Mouse (Mus musculus): ENCODE results near the gene Pla2g15. TPM values are rescaled to one million over a fixed set of nuclear protein-coding genes. Genes with fewer than 3 reads are reported as not detected.
"Not testable (repeated sequence)": the region's sequence is repeated elsewhere in the genome, so short reads cannot be mapped to it uniquely, and the experiment has no call there.

The Pla2g15 gene
- polyA plus RNA-seq, 1 experiment from 2014 or later: 7.8 TPM

DNA sequence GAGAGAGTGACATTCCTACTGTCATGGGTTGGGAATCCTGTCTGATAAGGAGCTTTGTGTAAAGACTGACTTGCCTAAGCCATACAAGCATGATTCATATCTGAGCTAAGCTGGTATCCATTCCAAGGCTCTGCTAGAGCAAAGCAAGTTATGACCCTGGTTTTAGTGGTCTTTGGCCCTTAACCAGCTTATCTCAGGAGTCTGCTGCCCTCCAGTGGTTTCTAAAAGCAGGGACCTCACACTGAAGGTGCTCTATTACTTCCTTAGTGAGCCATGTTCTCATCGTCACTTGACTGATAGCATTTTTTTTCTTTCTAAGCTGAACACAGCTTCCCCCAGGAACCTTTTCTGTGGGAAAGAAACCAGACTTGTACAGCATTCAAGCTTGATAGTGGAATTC is 48.5 kb downstream of the Pla2g15 start:
- Histone ChIP-seq H3K4me2 (no peak overlapping the region), H3K9me3 (replicated peaks) (no peaks in the 10 kb centered on the region), H3K27me3 (no peaks in the 10 kb centered on the region), H3K36me3 (replicated peaks) (peaks cover 44% of the 10 kb centered on the region), H3K27ac (replicated peaks) (no peak overlapping the region), H3K4me3 (replicated peaks) (no peak overlapping the region), H3K4me1 (replicated peaks) (no peaks in the 10 kb centered on the region), H3K9ac (no peak overlapping the region)
- ATAC-seq (ENCODE audit: insufficient read depth): no peak
- 7% methylated on average over 1 of the region's 1 CpGs for WGBS (ENCODE audit: insufficient replicate concordance)

DNA sequence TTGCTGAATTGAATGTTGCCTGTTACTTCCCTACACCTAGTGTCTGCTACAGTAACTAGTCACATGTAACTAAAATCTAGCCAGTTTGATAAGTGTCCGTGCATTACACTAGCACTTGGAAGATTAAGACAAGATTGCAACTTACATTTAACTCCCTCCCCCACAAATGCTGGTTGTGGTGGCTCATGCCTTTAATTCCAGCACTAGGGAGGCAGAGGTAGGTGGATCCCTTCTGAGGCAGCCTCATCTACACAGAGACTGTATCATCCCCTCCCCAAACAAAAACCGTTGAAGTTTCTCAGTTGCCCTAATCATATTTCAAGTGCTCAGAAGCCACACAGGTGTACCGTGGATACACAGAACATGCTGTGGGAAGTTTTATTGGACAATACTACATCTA is 49.4 kb downstream of the Pla2g15 start:
- H3K9ac ChIP-seq; H3K4me2 ChIP-seq; ATAC-seq (ENCODE audit: insufficient read depth); H3K9me3 ChIP-seq (replicated peaks); H3K27ac ChIP-seq (replicated peaks); H3K27me3 ChIP-seq; H3K4me3 ChIP-seq (replicated peaks); H3K4me1 ChIP-seq (replicated peaks): not testable (repeated sequence)
- WGBS (ENCODE audit: insufficient replicate concordance): 76% methylated on average over 3 of the region's 3 CpGs
- peaks cover 51% of the 10 kb centered on the region for H3K36me3 ChIP-seq (replicated peaks)

DNA sequence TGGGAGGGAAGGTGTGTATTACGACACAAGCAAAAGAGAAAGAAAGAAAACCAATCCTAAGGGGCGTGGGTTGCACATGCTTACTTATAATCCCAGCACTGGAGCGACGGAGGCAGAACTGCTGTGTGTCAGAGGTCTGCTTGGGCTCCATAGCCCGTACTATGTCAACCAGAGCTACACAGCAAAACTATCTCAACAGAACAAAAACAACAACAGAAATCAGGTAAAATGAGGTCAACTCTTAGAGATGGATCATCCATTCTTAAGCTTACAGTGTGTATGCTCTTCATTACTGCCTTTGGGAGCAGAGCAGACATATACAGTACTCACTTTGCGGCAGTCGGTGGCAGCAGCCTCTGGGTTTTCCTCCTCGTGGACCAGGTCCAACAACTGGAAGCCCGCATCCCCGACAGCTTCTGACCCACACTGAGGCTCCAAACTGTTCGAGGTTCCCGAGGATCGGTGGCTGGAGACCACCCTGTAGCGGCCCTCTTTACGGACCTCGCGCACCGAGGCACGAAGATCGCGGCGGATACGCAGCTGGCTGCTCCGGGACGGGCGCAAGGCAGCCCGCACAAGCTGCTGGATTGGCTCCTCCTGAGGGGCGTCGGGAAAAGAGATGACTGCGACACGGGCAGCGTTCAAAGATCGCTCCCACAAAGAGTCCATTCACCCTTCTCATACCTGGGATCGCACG is 60.0 kb downstream of the Pla2g15 start:
- Histone ChIP-seq H3K4me2 (peak overlapping the region; percentile 84), H3K9me3 (replicated peaks) (no peaks in the 10 kb centered on the region), H3K36me3 (replicated peaks) (peaks cover 33% of the 10 kb centered on the region), H3K4me1 (replicated peaks) (peaks cover 24% of the 10 kb centered on the region), H3K27me3 (no peaks in the 10 kb centered on the region), H3K9ac (peak overlapping the region; percentile 89), H3K27ac (replicated peaks) (peak overlapping the region; percentile 89), H3K4me3 (replicated peaks) (peak overlapping the region; percentile 82)
- ATAC-seq (ENCODE audit: insufficient read depth): peak; percentile 63
- under 1% methylated on average over 35 of the region's 35 CpGs for WGBS (ENCODE audit: insufficient replicate concordance)

DNA sequence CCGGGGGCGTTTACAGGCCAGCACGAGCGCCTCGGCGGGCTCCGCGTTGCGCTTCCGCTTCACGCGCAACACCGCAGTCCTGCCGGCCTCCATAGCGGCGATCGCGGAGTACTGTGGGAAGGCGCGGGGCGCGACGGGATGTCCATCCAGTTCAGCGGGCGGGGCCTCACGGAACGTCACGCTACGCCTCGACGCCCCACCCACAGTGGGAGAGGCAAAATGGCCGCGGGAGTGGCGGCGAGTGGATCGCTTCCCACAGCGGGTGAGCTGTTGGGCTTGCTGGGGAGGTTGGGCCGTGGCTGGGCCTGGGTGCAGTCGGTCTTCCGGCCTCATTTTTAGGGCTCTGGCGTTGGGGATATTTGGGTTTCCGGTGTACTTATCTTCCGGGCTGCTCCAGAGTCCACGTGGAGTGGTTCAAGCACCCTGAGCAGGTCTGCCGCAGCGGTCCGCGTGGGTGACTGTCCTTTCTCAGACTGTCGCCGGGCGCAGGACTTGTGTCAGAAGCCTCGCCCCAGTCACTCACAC is 60.7 kb downstream of the Pla2g15 start, which contains the start of the genes Slc7a6os and Prmt7:
Slc7a6os (minus strand) TSS at position 115 of the 525 bp plus-strand sequence.
Prmt7 (plus strand) TSS at position 116 of the 525 bp plus-strand sequence.
- under 1% methylated on average over 52 of the region's 52 CpGs for WGBS (ENCODE audit: insufficient replicate concordance)
- H3K4me1 ChIP-seq (replicated peaks): peaks cover 24% of the 10 kb centered on the region
- peak; percentile 98 for ATAC-seq (ENCODE audit: insufficient read depth)
- H3K27ac ChIP-seq (replicated peaks): peak within 1 kb of the TSS; percentile 89
- H3K4me3 ChIP-seq (replicated peaks): peak within 1 kb of the TSS; percentile 82
- H3K36me3 ChIP-seq (replicated peaks): peaks cover 33% of the 10 kb centered on the region
- no peaks in the 10 kb centered on the region for H3K27me3 ChIP-seq
- peak within 1 kb of the TSS; percentile 84 for H3K4me2 ChIP-seq
- peak within 1 kb of the TSS; percentile 89 for H3K9ac ChIP-seq
- no peaks in the 10 kb centered on the region for H3K9me3 ChIP-seq (replicated peaks)

DNA sequence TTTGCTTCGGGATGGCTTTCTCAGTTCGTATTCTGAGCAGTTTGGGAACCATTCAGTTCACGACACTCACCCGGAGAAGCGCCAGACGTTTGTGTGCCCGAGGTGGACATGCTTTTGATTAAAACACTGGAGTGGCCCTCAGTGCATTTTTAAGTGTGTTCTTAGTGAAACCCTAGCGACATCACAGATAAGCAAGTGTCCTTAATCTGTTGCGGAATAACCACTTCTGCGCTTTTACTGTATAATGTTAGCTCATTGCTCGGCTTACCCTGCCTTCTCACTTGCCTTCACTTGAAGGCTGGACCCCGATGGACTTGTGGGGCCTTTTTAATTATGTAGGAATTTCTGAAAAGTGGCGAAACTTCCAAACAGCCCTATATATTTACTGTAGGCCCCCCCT is 61.2 kb downstream of the Pla2g15 start:
- Histone ChIP-seq H3K9ac (peak overlapping the region; percentile 89), H3K36me3 (replicated peaks) (peaks cover 37% of the 10 kb centered on the region), H3K4me1 (replicated peaks) (peaks cover 24% of the 10 kb centered on the region), H3K9me3 (replicated peaks) (no peaks in the 10 kb centered on the region), H3K4me2 (peak overlapping the region; percentile 84), H3K27ac (replicated peaks) (peak overlapping the region; percentile 89), H3K4me3 (replicated peaks) (peak overlapping the region; percentile 82), H3K27me3 (no peaks in the 10 kb centered on the region)
- 3% methylated on average over 13 of the region's 13 CpGs for WGBS (ENCODE audit: insufficient replicate concordance)
- ATAC-seq (ENCODE audit: insufficient read depth): no peak

DNA sequence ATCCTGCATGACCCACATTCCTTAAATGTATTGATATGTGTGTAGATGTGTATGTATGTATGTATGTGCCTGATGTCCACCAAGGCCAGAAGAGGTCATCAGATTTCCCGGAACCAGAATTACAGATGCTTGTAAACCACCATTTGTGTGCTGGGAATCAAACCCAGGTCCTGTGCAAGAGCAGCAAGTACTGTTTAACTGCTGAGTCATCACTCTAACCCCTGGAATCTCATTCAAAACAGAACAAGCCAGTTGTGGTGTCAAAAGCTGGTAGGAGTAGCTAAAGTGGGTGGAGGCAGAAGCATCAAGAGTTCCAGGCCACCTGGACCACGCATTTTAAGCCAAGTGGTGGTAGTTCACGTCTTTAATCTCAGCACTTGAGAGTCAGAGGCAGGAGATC is 63.8 kb downstream of the Pla2g15 start:
- no peaks in the 10 kb centered on the region for H3K27me3 ChIP-seq
- no peak overlapping the region for H3K4me2 ChIP-seq
- H3K4me1 ChIP-seq (replicated peaks): peaks cover 24% of the 10 kb centered on the region
- peaks cover 44% of the 10 kb centered on the region for H3K36me3 ChIP-seq (replicated peaks)
- no peak overlapping the region for H3K9ac ChIP-seq
- no peak for ATAC-seq (ENCODE audit: insufficient read depth)
- H3K27ac ChIP-seq (replicated peaks): no peak overlapping the region
- H3K9me3 ChIP-seq (replicated peaks): no peaks in the 10 kb centered on the region
- whole genome bisulfite sequencing (ENCODE audit: insufficient replicate concordance): 76% methylated on average over 3 of the region's 3 CpGs
- no peak overlapping the region for H3K4me3 ChIP-seq (replicated peaks)

Other genes starting within 250 kb of the Pla2g15 start
- 10.3 and 12.5 TPM in 2 replicates for gene Pskh1, start 250.0 kb upstream of the Pla2g15 start, polyA plus RNA-seq (2015; fragmentation: Nextera tagmentation; extraction: Ambion mirVana)
- 0.20 and 0.36 TPM in 2 replicates for gene Ctrl, start 216.5 kb upstream of the Pla2g15 start, polyA plus RNA-seq (2015; fragmentation: Nextera tagmentation; extraction: Ambion mirVana)
- 45.0 and 47.9 TPM in 2 replicates for gene Psmb10, start 212.0 kb upstream of the Pla2g15 start, polyA plus RNA-seq (2015; fragmentation: Nextera tagmentation; extraction: Ambion mirVana)
- gene Lcat, start 207.0 kb upstream of the Pla2g15 start, polyA plus RNA-seq (2015; fragmentation: Nextera tagmentation; extraction: Ambion mirVana): 70.8 and 85.2 TPM in 2 replicates
- gene Slc12a4, start 184.3 kb upstream of the Pla2g15 start, polyA plus RNA-seq (2015; fragmentation: Nextera tagmentation; extraction: Ambion mirVana): 10.6 and 11.9 TPM in 2 replicates
- not detected in 2 replicates for gene Dpep3, start 171.0 kb upstream of the Pla2g15 start, polyA plus RNA-seq (2015; fragmentation: Nextera tagmentation; extraction: Ambion mirVana)
- gene Dus2, start 159.1 kb upstream of the Pla2g15 start, polyA plus RNA-seq (2015; fragmentation: Nextera tagmentation; extraction: Ambion mirVana): 10.5 and 12.0 TPM in 2 replicates
- gene Dpep2nb, start 144.4 kb upstream of the Pla2g15 start, polyA plus RNA-seq (2015; fragmentation: Nextera tagmentation; extraction: Ambion mirVana): not detected in 2 replicates
- 9.8 and 10.0 TPM in 2 replicates for gene Ddx28, start 138.5 kb upstream of the Pla2g15 start, polyA plus RNA-seq (2015; fragmentation: Nextera tagmentation; extraction: Ambion mirVana)
- 2.6 and 3.0 TPM in 2 replicates for gene Nfatc3, start 91.6 kb upstream of the Pla2g15 start, polyA plus RNA-seq (2015; fragmentation: Nextera tagmentation; extraction: Ambion mirVana)
- gene Esrp2, start 13.4 kb upstream of the Pla2g15 start, polyA plus RNA-seq (2015; fragmentation: Nextera tagmentation; extraction: Ambion mirVana): 13.3 and 17.0 TPM in 2 replicates
- 5.1 and 6.0 TPM in 2 replicates for gene Slc7a6, start 18.5 kb downstream of the Pla2g15 start, polyA plus RNA-seq (2015; fragmentation: Nextera tagmentation; extraction: Ambion mirVana)
- 11.0 and 11.4 TPM in 2 replicates for gene Slc7a6os, start 60.5 kb downstream of the Pla2g15 start, polyA plus RNA-seq (2015; fragmentation: Nextera tagmentation; extraction: Ambion mirVana)
- 20.1 and 21.8 TPM in 2 replicates for gene Prmt7, start 60.5 kb downstream of the Pla2g15 start, polyA plus RNA-seq (2015; fragmentation: Nextera tagmentation; extraction: Ambion mirVana)
- gene Smpd3, start 187.6 kb downstream of the Pla2g15 start, polyA plus RNA-seq (2015; fragmentation: Nextera tagmentation; extraction: Ambion mirVana): 0.54 and 0.56 TPM in 2 replicates

Data from liver, embryonic 15.5 days (tissue).